Mouse (Mus musculus) heart, postnatal 10 days (tissue): ENCODE data around the gene Slc13a3. TPM values are rescaled to one million over a fixed set of nuclear protein-coding genes. Genes with fewer than 3 reads are reported as not detected.
A peak's percentile ranks its signal among the peaks of the same experiment; 100 is the strongest.
"Not testable (repeated sequence)": the region's sequence is repeated elsewhere in the genome, so short reads cannot be mapped to it uniquely, and the experiment has no call there.

Experiments used
- DNase-seq, 2 experiments: peaks; one replicate each; pipeline ENCODE4 v3.0.0; 2021
- intact Hi-C: fragments of 180-260 bp; cut with DNase I; formaldehyde crosslinking; loops from one replicate; pipeline ENCODE4 v1.15.1; 2025
- total RNA-seq, 2 experiments: library from RNA; stranded (reverse); gene quantifications; 2 replicates each; pipeline ENCODE4 v1.2.3; 2021

Gene Slc13a3
- 1 to 10 TPM in 1 of 2 experiments, under 1 TPM in 1; 0.10 to 1.1 TPM for total RNA-seq

DNA sequence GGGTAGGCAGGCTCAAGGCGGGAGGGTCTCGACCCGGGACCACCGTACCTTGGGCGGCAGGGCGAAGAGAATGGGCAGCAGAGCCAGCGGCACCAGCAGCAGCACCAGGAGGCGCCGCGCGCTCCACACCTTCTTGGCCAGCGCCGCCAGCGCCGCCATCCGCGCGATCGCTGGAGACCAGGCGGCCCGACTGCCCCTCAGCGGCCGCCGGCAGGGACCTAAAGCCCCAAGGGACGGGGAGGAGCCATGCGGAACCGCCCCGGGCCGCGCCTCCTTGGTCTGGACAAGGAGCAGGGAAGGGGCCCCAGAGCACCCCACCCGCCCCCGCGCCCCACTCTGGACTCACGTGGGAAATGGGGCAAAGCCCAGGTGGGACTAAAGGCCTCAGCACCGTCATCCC lies at the start of gene Slc13a3:
Gene Slc13a3, minus strand, starts transcription at position 228 of the 400 bp plus-strand sequence.
- DNase-seq = no peak
- intact Hi-C loops = no loop called here

DNA sequence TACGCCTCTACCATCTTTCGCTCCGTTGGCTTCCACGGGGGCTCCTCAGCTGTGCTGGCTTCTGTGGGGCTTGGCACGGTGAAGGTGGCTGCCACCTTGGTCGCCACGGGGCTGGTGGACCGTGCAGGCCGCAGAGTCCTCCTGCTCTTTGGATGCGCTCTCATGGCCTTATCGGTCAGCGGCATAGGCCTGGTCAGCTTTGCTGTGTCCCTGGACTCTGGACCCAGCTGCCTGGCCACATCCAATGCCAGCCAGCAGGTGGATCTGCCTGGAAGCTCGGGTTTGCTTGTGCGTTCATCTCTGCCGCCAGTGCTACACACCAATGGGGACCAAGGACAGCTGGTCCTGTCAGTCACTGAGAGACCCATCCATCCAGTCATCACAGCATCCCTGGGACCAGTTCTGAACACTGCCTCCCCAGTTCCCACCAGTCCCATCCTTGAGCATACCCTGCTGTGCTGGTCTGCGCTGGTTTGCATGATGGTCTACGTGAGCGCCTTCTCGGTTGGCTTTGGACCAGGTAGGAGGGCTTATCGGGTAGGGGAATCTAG lies 42.2 kb upstream of the Slc13a3 start:
- DNase-seq = no peak
- intact Hi-C loops = no loop called here

DNA sequence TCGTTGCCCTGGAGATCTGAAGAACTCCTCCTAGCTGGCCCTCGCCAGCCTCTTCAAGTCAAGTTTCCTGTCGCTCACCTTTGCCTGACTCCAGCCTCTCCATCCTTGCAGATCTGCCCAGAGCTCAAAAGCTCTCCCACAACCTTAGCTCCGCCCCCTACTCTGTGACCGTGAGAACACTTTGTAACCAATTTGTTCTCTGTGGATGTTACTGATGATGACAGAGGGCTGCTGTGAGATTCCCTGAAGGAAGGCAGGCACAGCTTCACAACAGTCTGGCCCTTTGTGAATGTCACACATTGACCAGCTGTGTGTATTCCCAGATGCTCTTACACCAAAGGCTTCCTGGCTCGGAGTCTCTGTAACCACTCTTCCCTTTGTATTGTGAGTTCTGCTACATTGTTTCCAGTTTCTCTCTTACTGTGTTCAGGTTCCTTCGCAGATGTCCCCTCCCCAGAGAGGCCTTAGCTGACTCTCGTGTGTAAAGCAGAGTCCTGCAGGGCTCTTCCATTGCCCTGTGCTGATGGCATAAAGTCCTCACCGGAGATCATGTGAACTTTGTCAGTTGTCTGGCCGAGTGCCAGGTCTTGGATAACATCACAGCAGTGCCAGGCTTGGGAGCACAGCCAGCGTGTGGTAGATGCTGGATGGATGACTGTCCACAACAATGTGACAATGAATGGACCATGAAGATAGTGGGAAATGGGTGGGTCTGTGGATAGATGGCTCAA lies 40.0 kb upstream of the Slc13a3 start:
- intact Hi-C loops = no loop called here
- peak; percentile 60 to 67 for DNase-seq

DNA sequence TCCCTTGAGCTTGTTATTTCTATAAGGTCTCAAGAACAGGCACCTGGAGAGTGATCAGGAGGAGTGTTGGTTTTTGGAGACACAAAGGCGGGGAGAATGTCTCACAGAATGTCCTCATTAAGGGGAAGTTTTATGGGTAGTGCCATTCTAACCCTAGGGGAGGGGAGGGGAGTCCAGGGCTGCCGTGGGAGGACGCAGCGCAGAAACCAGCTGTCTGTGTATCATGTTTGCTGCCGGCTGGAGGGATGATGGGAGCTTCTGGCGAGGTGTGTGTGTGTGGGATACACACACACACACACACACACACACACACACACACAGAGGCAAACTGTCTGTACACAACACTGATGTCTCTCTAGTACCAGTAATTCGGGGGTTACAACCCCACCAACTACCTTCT lies 39.4 kb upstream of the Slc13a3 start:
- DNase-seq = no peak
- intact Hi-C loops = no loop called here

DNA sequence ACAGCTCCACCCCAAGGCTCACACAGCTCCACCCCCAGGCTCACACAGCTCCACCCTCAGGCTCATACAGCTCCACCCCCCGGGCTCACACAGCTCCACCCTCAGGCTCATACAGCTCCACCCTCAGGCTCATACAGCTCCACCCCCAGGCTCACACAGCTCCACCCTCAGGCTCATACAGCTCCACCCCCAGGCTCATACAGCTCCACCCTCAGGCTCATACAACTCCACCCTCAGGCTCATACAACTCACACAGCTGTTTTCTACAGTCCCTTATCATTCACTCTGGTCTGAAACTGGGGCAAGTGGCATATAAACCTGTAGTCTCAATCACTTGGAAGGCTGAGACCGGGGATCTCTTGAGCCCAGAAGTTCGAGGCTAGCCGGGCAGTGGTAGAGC lies 38.5 kb upstream of the Slc13a3 start:
- DNase-seq, intact Hi-C loops: not testable (repeated sequence)

DNA sequence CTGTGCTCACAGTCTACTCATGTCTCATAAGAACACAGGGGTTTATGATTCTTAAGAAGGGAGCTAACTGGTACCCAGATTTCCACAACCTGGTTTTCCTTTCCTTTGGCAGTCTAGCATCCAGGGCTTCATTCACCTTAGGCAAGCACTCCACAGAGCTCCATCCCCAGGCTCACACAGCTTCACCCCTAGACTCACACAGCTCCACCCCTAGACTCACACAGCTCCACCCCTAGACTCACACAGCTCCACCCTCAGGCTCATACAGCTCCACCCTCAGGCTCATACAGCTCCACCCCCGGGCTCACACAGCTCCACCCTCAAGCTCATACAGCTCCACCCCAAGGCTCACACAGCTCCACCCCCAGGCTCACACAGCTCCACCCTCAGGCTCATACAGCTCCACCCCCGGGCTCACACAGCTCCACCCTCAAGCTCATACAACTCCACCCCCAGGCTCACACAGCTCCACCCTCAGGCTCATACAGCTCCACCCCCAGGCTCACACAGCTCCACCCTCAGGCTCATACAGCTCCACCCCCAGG lies 38.0 kb upstream of the Slc13a3 start:
- intact Hi-C loops, DNase-seq: not testable (repeated sequence)

DNA sequence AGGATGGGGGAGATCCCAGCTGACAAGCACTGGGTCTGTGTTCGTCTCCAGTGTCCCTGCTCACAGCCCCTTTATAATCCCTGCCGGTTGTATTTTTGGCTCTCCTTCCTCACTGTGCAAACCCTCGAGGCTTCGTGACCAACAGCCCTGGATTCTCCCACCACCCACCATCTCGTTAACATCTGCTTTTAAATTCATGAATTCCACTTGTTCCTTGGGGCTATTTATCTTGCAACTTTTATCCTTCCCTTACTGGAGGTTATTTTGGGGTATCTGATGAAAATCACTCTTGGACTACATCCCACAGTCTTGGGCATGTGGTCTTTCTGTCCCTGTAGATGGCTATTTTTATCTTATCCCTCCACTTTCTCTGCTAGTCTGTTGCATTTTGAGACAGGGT lies 37.4 kb upstream of the Slc13a3 start:
- intact Hi-C loops = no loop called here

DNA sequence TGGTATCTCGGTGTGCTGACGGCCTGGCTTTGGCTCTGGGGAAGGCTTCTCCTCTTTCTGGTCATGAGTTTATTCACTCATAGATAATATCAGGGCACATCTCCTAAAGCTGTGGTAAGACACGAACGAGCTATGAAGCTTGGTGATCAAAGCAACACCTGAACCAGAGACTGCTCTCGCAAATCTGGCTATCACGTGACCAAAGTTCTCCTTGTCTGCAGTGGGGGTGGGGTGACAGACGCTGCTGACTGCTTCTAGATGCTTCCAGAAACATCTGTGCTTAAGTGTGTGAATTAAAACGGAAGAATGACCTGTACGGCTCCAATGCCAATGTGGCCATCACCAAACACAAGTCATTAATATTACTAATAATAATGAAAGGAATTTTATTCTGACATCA lies 36.7 kb upstream of the Slc13a3 start:
- DNase-seq = no peak
- intact Hi-C loops = no loop called here

More for the DNA sequence above, 37.4 kb upstream of the Slc13a3 start:
- DNase-seq = no peak

DNA sequence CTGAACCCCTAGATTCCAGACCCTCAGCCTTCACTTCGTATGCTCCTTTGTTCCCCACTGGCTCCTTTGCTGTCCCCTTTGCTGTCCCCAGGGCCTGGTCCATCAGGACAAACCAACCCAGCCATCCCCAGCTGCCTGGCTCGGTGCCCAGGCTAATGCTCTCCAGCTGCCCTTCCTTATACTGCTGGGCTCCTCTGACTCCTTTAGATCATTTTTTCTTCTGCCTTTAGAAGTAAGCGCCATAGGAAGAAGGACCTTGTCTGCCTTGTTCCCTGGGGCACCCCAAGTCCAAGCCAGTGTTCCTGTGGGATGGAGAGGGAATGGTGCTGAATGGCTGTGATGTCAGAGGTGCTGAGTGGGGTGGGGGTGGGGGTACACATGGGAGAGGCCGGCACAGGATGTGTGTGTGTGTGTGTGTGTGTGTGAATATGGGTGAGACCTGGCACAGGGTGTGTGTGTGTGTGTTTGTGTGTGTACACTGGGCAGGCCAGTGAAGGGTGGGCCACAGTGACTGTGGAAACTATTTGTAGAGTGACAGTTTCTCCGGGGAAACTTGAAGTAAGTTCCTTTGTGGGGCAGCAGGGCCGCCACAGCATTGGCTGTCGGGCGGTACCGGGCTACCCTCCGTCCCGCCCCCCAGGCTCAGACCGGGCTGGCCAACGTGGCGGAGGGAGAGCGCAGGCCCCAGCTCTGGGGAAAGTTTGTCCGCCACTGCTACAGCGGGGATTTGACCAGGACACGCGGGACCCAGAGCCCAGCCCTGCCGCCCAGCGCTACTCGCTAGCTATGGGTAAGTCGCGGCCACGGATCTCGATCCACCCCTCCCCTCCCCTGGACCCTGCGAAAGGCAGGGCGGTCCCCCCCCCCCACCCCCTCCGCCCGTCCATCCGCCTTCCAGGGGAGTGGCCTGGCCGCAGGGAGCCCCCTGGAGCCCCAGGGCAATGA lies 30.5 kb upstream of the Slc13a3 start, which contains the start of gene Slc2a10:
Gene Slc2a10, plus strand, starts transcription at position 529 of the 945 bp plus-strand sequence.
- peak; percentile 70 to 76 for DNase-seq

DNA sequence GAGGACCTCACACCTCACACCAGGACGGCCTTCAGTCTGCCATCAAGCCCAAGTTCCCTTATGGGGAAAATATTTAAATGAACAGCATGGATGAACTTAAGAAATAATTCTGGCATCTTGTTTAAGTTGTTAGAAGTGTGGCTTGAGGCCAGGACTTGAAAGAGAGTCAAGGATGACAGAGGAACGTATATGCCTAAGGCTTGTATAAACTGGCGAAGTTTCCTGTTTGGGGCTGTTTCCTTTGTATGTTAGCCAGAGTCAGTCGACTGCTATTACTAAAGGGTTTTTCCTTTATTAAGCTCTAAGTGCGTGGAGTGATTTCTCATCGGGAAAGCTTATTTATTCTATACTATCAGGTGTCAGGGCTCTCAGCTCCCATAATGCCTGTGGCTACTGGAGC lies 25.8 kb upstream of the Slc13a3 start:
- intact Hi-C loops = no loop called here

More for the DNA sequence above, 30.5 kb upstream of the Slc13a3 start, which contains the start of gene Slc2a10:
- intact Hi-C loops = no loop called here

DNA sequence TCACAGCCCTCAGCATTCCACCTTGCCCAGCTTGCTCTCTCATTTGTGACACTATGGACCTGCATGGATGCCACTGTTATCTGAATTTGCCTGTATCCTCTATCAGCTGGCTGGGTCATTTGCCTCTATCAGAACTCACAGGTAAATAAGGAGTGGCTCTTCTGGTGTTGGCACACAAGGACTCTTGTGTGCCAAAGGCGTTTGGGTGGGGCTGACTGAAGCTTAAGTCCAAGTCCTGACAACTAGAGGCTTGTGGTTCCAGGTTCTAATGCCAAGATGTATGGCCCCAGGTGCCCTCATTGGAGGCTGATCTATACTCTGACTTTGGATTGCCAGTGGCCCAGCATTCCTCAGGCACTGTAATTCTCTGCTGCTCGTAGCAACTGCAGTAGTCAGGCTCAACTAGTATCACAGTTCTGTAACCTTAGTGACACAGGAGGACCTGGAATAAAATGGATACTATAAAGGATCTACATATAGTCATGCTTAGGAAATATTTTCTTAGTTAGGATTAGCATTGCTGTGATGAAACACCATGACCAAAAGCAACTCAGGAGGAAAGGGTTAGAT lies 24.8 kb upstream of the Slc13a3 start:
- DNase-seq = no peak
- intact Hi-C loops = no loop called here

More for the DNA sequence above, 25.8 kb upstream of the Slc13a3 start:
- no peak for DNase-seq

DNA sequence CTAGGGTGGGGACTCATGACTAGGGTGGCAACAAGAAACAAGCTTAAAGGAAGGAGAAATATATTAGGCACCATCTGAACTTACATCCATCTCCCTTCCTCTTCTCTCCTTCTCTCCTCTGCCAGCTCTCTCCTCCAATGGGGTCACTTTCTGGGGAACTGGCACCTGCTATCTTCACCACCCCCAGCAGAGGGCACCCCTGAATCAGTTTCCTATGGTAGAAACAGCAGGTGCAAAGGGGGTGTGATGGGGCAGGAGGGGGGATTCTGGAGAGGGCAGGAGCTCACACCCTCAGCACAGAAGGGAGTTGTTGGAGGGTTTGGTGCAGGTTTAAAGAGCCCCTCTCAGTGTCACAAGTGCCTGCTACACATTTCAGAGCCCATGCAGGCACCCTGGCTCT lies 23.2 kb upstream of the Slc13a3 start:
- peak; percentile 34 to 59 for DNase-seq
- intact Hi-C loops = no loop called here

DNA sequence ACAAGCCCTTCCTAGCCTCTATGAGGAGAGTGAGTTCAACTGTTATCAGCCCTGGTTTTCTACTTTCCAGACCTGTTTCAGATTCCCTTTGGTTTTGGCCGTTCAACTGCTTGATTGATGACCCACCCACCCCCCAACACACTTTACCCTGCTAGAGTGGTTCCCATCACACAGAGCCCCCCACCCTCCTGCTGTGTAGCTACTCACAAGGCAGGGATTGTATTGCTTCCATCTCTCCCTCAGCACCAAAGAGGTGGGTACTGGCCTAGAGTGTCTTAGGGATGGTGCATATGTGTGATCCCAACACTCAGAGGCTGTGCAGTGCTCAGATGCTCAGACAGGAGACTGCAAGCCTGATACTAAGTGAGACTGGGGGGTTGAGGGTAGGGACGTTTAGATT lies 21.5 kb upstream of the Slc13a3 start:
- intact Hi-C loops = no loop called here
- no peak for DNase-seq

DNA sequence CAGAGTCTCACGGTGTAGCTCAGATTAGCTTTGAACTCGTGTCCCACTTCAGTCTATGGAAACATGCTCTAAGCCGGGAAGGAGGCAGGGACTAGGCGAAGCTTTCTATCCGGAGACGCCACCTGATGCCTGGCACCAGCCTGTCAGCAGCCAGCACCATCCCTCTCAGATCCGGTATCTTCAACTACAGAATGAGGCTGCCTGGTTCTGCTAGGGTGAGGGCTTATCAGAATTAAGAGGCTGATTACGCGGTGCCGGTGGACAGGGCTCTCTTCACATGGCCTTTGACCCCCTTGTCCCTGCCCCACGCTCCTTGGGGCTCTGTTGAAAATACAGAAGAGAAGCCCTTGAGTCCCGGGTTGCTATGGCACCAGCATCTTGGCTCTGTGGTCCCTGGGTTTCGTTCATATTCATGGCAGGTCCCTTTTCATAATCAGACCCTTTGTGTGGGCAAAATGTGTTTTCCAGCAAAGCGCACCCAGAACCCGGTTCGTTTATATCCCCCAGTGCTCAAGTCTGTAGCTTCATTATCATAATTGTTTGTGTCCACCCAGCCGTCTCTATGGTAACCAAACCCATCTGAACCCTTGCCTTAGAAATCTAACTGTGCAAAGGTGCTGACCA lies 20.7 kb upstream of the Slc13a3 start:
- DNase-seq = no peak
- intact Hi-C loops = no loop called here

DNA sequence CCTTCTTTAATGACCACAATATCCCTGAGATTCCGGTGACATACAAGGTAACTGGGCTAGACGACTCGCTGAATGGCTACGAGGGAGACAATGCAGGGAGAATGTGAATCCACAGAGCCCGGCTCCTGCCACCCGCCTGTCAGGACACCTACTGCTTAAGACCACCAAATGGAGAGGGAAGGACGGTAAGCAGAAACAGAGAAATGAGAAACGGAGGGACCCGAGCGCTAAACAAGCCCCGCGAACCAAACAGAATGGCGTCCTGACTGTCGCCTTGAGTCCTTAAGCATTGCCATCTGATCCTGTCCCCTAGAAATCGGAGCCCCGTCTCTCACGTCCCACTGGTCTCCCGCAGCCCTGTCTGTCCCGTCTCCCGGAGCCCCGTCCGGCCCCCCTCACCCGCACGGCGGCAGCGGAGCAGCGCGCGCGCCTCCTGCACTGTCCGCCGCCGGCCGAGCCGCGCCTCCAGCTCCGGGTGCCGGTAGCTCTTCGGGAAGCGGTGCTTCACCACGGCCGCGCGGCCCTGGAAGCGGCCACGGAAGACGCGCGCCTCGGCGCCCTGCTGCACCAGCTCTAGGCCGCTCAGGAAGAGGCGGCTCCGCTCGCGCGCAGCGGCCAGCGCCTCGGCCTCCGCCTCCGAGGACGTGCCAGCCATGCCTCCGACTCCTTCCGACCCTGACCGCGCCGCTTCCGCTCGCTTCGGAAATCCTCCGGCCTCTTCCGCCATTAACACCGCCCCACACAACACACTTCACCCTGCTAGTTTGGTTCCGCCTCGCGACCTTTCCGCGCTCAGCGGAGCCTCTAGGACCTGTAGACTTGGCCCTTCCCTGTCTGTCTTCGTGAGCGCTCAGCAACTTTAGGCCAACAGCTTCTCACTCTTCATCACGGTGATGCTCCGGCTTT lies 19.9 kb upstream of the Slc13a3 start, which contains the start of gene Trp53rka:
Gene Trp53rka, minus strand, starts transcription at position 677 of the 906 bp plus-strand sequence.
- intact Hi-C loops = no loop called here
- DNase-seq = peak; percentile 88 to 90

DNA sequence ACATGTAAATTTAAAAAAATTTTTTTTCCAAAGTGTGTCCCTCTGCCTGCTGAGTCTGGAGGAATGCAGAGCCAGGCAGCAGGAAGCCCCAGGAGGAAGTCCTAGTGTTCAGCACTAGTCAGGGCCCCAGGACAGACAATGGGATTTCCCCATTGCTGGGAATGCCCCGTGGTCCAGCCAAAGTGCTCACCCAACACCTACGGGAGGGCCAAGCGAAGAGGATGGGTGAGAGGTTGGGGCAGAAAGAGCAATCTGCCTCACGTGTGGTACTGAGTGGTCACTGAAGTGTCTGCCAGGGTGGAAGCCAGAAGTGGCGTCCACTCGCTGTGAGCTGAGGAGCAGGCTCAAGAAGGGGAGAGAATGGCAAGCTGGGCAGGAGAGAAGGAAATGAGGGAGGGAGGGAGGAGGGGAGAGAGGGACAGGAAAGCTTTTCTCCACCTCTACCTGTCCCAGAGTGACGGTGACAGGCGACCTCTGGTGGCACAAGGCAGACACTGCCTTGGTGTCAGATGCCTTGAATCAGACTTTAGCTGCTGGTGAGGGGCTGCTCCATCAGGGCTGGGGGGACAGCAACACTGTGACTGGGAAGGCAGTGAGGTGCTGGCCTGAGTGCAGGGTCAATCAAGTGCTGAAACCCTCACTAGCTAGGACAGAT lies 14.0 kb upstream of the Slc13a3 start:
- intact Hi-C loops = loop anchor here (1.0 kb wide), 2 partner anchors 96 to 123 kb away; no protein-coding TSS in a partner anchor
- peak; percentile 44 to 62 for DNase-seq

DNA sequence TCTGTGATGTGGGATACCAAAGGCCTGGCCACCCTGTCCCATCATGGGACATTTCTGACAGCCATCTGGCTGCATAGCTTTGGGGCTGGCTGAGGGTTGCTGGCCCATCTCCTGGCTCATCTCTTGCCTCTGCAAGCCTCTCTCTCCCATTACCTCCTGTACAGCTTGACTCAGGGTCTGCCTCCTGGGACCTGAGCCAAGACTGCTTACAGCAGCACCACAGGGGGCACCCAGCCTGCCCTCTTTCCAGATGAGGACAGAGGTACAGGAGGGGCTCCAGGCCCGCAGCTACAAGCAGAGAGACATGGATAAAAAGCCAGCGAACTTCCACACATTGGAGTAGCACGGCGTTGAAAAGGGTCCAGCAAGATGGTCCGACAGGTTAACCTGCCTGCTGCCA lies 13.4 kb upstream of the Slc13a3 start:
- intact Hi-C loops = no loop called here
- DNase-seq = no peak

DNA sequence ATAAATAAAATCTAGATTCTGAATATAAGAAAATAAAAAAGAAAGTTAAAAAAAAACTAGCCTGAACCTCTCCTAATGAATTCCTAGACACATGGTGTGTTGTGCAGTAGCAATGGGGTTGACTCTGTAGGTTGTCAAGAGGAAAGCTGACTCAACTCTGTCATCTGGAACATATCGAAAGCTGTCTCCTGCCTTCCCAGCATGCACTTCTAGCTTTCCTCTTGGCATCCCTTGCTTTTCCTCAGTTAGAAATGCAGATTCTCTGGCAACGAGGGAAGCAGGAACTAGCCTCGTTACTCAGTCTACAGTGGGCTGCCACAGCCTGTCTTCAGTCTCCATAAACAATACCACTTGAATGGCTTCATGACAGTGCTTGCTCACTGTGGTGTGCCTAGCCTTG lies 12.8 kb upstream of the Slc13a3 start:
- no peak for DNase-seq
- intact Hi-C loops = no loop called here
